9 mouse cellular contexts compared by ENCODE assay signal in the genomic region with DNA sequence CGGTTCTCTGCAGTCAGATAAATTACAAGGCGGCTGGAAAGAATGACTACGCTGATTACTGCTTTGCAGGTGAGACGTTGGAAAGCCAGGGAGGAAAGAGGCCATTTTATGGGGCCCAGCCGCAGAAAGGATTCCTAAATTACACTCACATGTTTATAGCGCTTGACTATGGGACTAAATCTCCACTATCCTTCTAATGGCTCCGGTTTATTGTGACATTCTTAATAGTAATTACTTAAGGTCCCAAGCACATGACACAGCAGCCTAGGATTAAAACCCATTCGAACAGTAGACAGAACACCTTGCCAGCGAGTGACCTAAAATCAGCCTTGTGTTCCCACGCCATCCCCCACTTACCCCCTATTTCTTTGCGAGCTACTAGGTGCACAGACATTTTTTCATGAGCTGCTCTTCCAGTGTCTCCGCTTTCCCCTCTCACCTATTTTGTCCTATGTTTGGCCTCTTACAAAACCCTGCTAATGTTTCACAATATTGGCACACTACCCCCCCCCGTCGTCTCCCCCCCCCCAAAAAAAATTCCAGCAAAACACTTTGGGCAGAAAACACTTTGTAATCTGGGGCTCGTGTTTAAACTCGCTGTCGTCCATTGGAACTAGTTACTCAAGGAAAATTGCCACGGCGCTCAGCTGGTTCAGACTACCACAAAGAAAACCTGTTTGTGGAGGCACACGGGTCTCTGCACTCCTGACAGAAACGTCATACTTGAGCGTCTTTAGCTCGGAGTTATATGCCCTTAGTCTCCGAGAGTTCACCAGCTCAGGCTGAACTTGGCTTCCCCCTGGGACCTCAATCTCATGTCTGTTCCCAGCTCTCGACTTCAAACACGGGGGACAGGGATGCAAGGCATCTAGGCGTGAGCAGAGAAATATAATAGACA.
DNase-seq lines count a peak whose midpoint lies in the region; ATAC-seq lines count a peak whose summit lies in the region.
"Had no signal": no experiment of that assay in that cellular context is flagged by ENCODE, and none has a peak within 500 bp of the region (broad histone marks: within the 10 kb centered on the region; RNA-seq: fewer than 3 reads in every experiment).

No protein-coding gene starts in this region.

- no peak for DNase-seq in heart, postnatal 4 days
- peak; percentile 94 for DNase-seq in midbrain, embryonic 11.5 days (ENCODE audit: low spot score, missing footprints)
- no peak for DNase-seq in natural killer cell, adult 2 months (ENCODE audit: low spot score in 2 of 2)
- no peak for DNase-seq in layer of hippocampus, adult 9-10 months (ENCODE audit: low spot score)
- no peak for DNase-seq in spleen, postnatal 14 days (ENCODE audit: low spot score in 2 of 2)

- H3K36me3 ChIP-seq in heart, embryonic 15.5 days, result no peaks in the 10 kb centered on the region
- no peaks in the 10 kb centered on the region for H3K36me3 ChIP-seq in forebrain, embryonic 12.5 days (replicated peaks)
- no peaks in the 10 kb centered on the region for H3K36me3 ChIP-seq in kidney, embryonic 14.5 days (ENCODE audit: control insufficient read depth, insufficient read depth, low read length)
- H3K36me3 ChIP-seq in midbrain, embryonic 11.5 days (ENCODE audit: control insufficient read depth, insufficient read depth, low read length), result no peaks in the 10 kb centered on the region

- H3K9me3 ChIP-seq in heart, embryonic 15.5 days (replicated peaks), result no peaks in the 10 kb centered on the region
- H3K9me3 ChIP-seq in forebrain, embryonic 12.5 days, result no peaks in the 10 kb centered on the region
- no peaks in the 10 kb centered on the region for H3K9me3 ChIP-seq in kidney, embryonic 14.5 days (ENCODE audit: control insufficient read depth, low read length)
- no peaks in the 10 kb centered on the region for H3K9me3 ChIP-seq in midbrain, embryonic 11.5 days (ENCODE audit: control insufficient read depth, low read length)

- no peak overlapping the region for H3K27ac ChIP-seq in heart, embryonic 15.5 days
- no peak overlapping the region for H3K27ac ChIP-seq in forebrain, embryonic 12.5 days
- H3K27ac ChIP-seq in kidney, embryonic 14.5 days (ENCODE audit: low read depth, low read length), result no peak overlapping the region
- no peak overlapping the region for H3K27ac ChIP-seq in midbrain, embryonic 11.5 days (ENCODE audit: low read depth, low read length)

- peak overlapping the region; percentile 23 for H3K4me3 ChIP-seq in heart, embryonic 15.5 days
- H3K4me3 ChIP-seq in forebrain, embryonic 12.5 days (replicated peaks), result peak overlapping the region; percentile 28
- peak overlapping the region; percentile 19; the same call in 1 of the 2 replicates for H3K4me3 ChIP-seq in kidney, embryonic 14.5 days (ENCODE audit: low read length)
- no peak overlapping the region for H3K4me3 ChIP-seq in midbrain, embryonic 11.5 days (ENCODE audit: low read depth, low read length)
- H3K4me3 ChIP-seq: myocyte had no signal

- no peak for ATAC-seq in heart, embryonic 15.5 days (replicated peaks; ENCODE audit: insufficient number of reproducible peaks, insufficient read depth, low FRiP score, low read depth)
- ATAC-seq in forebrain, embryonic 12.5 days (ENCODE audit: low FRiP score), result peak; percentile 16; the same call in 1 of the 2 replicates
- ATAC-seq in kidney, embryonic 14.5 days (ENCODE audit: low FRiP score, low TSS enrichment), result no peak; the same call in none of the 2 replicates
- ATAC-seq in midbrain, embryonic 11.5 days (ENCODE audit: low FRiP score), result 0 out of 2 replicates have a peak, but pooled peaks have one; percentile 12

- 53% methylated on average over 27 of the region's 27 CpGs for WGBS in heart, embryonic 15.5 days
- 24% methylated on average over 27 of the region's 27 CpGs for WGBS in forebrain, embryonic 12.5 days
- 24% methylated on average over 27 of the region's 27 CpGs for WGBS in kidney, embryonic 14.5 days
- 17% methylated on average over 27 of the region's 27 CpGs for WGBS in midbrain, embryonic 11.5 days

- no peaks in the 10 kb centered on the region for H3K27me3 ChIP-seq in heart, embryonic 15.5 days
- H3K27me3 ChIP-seq in forebrain, embryonic 12.5 days, result peaks cover 27% of the 10 kb centered on the region
- no peaks in the 10 kb centered on the region for H3K27me3 ChIP-seq in kidney, embryonic 14.5 days (ENCODE audit: control insufficient read depth, insufficient read depth, low read length)
- H3K27me3 ChIP-seq in midbrain, embryonic 11.5 days (ENCODE audit: control insufficient read depth, insufficient read depth, low read length), result peaks cover 36% of the 10 kb centered on the region

- peak overlapping the region; percentile 50 for H3K4me2 ChIP-seq in heart, embryonic 15.5 days
- H3K4me2 ChIP-seq in forebrain, embryonic 12.5 days, result peak overlapping the region; percentile 50
- peak overlapping the region; percentile 33 for H3K4me2 ChIP-seq in kidney, embryonic 14.5 days (replicated peaks; ENCODE audit: low read depth, low read length)
- peak overlapping the region; percentile 17 for H3K4me2 ChIP-seq in midbrain, embryonic 11.5 days

- peaks cover 33% of the 10 kb centered on the region for H3K4me1 ChIP-seq in heart, embryonic 15.5 days (replicated peaks)
- peaks cover 67% of the 10 kb centered on the region for H3K4me1 ChIP-seq in forebrain, embryonic 12.5 days
- H3K4me1 ChIP-seq in kidney, embryonic 14.5 days (ENCODE audit: control insufficient read depth, insufficient read depth, low read length), result peaks cover 25% of the 10 kb centered on the region; the same call in 1 of the 2 replicates
- H3K4me1 ChIP-seq in midbrain, embryonic 11.5 days (ENCODE audit: control insufficient read depth, insufficient read depth, low read length), result peaks cover 50% of the 10 kb centered on the region

- no peak overlapping the region for H3K9ac ChIP-seq in heart, embryonic 15.5 days
- H3K9ac ChIP-seq in forebrain, embryonic 12.5 days, result peak overlapping the region; percentile 25; the same call in 1 of the 2 replicates
- 0 out of 2 replicates have a peak overlapping the region, but pooled peaks have one; percentile 4 for H3K9ac ChIP-seq in kidney, embryonic 14.5 days (ENCODE audit: low read depth, low read length)
- H3K9ac ChIP-seq in midbrain, embryonic 11.5 days (ENCODE audit: low read length), result no peak overlapping the region

Comparison
In these comparisons a context has a peak if more than half of its experiments do, and no peak if none do; other contexts are left out.
1. ATAC-seq: peak in forebrain, embryonic 12.5 days (single experiment) and midbrain, embryonic 11.5 days (single experiment); none in heart, embryonic 15.5 days (single experiment) and kidney, embryonic 14.5 days (single experiment).
2. H3K9ac ChIP-seq: peak in forebrain, embryonic 12.5 days (single experiment) and kidney, embryonic 14.5 days (single experiment); none in heart, embryonic 15.5 days (single experiment) and midbrain, embryonic 11.5 days (single experiment).
3. Peak in every context shown above with its lines, with median percentiles within 50 percentile points of each other: H3K4me2 ChIP-seq.